Comparison of ENCODE assay signal across 15 mouse cellular contexts in genomic region chr9:116677142-116677541, GRCm38 (mm10).
DNase-seq lines count a peak whose midpoint lies in the region; ATAC-seq and TF ChIP-seq lines count a peak whose summit lies in the region.
"Had no signal": no experiment of that assay in that cellular context is flagged by ENCODE, and none has a peak within 500 bp of the region (broad histone marks: within the 10 kb centered on the region; RNA-seq: fewer than 3 reads in every experiment).

No protein-coding gene starts in this region.

- no peaks in the 10 kb centered on the region for H3K27me3 ChIP-seq in heart, embryonic 10.5 days (ENCODE audit: insufficient read depth, poor library complexity, severe bottlenecking)
- H3K27me3 ChIP-seq in heart, embryonic 12.5 days (replicated peaks): no peaks in the 10 kb centered on the region
- no peaks in the 10 kb centered on the region for H3K27me3 ChIP-seq in lung, postnatal 0 days (replicated peaks; ENCODE audit: insufficient read depth, low read length)
- no peaks in the 10 kb centered on the region for H3K27me3 ChIP-seq in intestine, postnatal 0 days (replicated peaks; ENCODE audit: control insufficient read depth, insufficient read depth, low read length)
- H3K27me3 ChIP-seq in midbrain, embryonic 10.5 days (ENCODE audit: low read depth, poor library complexity, severe bottlenecking): no peaks in the 10 kb centered on the region
- H3K27me3 ChIP-seq: forebrain, embryonic 13.5 days; liver, embryonic 15.5 days had no signal

- no peak for ATAC-seq in heart, embryonic 12.5 days (ENCODE audit: insufficient number of reproducible peaks, low FRiP score)
- ATAC-seq in lung, postnatal 0 days: peak; percentile 58
- no peak for ATAC-seq in intestine, postnatal 0 days
- ATAC-seq: CD4-positive, CD25-positive, alpha-beta regulatory T cell, adult 4 months; forebrain, embryonic 13.5 days; hindbrain, postnatal 0 days had no signal

- 0 out of 2 replicates have a peak, but pooled peaks cover 3% of the 10 kb centered on the region for H3K36me3 ChIP-seq in heart, embryonic 10.5 days
- no peaks in the 10 kb centered on the region for H3K36me3 ChIP-seq in heart, embryonic 12.5 days
- 0 out of 2 replicates have a peak, but pooled peaks cover 4% of the 10 kb centered on the region for H3K36me3 ChIP-seq in lung, postnatal 0 days (ENCODE audit: insufficient read depth, low read length)
- H3K36me3 ChIP-seq in intestine, postnatal 0 days (ENCODE audit: control insufficient read depth, insufficient read depth): no peaks in the 10 kb centered on the region
- H3K36me3 ChIP-seq in midbrain, embryonic 10.5 days: no peaks in the 10 kb centered on the region
- H3K36me3 ChIP-seq: liver, embryonic 15.5 days had no signal

- DNase-seq in heart, embryonic 10.5 days (ENCODE audit: low spot score): no peak
- no peak for DNase-seq in lung, postnatal 0 days (ENCODE audit: low spot score)
- DNase-seq in lung, postnatal 25 days (ENCODE audit: low spot score): no peak
- no peak for DNase-seq in adrenal gland, postnatal 14 days
- no peak for DNase-seq in cerebellum, adult 11 months
- no peak for DNase-seq in midbrain, embryonic 10.5 days (ENCODE audit: low spot score)
- DNase-seq: cerebellum, adult 9-11 months; right cerebral cortex, postnatal 14 days had no signal

- no peak for TF ChIP-seq CTCF in lung, postnatal 0 days (IDR thresholded peaks at IDR 0.05)
- no peak for TF ChIP-seq CTCF in intestine, postnatal 0 days (IDR thresholded peaks at IDR 0.05; ENCODE audit: low read depth)

- H3K9me3 ChIP-seq in heart, embryonic 10.5 days: no peaks in the 10 kb centered on the region
- no peaks in the 10 kb centered on the region for H3K9me3 ChIP-seq in heart, embryonic 12.5 days (replicated peaks)
- no peaks in the 10 kb centered on the region for H3K9me3 ChIP-seq in lung, postnatal 0 days (ENCODE audit: low read length)
- no peaks in the 10 kb centered on the region for H3K9me3 ChIP-seq in intestine, postnatal 0 days (ENCODE audit: control insufficient read depth)
- no peaks in the 10 kb centered on the region for H3K9me3 ChIP-seq in midbrain, embryonic 10.5 days (replicated peaks)
- H3K9me3 ChIP-seq: forebrain, embryonic 13.5 days; liver, embryonic 15.5 days had no signal

- WGBS in heart, embryonic 10.5 days: 54% methylated on average over 4 of the region's 4 CpGs
- WGBS in heart, embryonic 12.5 days: 52% methylated on average over 4 of the region's 4 CpGs
- WGBS in lung, postnatal 0 days: 46% methylated on average over 4 of the region's 4 CpGs
- 54% methylated on average over 4 of the region's 4 CpGs for WGBS in intestine, postnatal 0 days
- 82% methylated on average over 4 of the region's 4 CpGs for WGBS in midbrain, embryonic 10.5 days

- H3K4me1 ChIP-seq in heart, embryonic 10.5 days: peaks cover 16% of the 10 kb centered on the region
- peaks cover 29% of the 10 kb centered on the region for H3K4me1 ChIP-seq in heart, embryonic 12.5 days (replicated peaks)
- H3K4me1 ChIP-seq in lung, postnatal 0 days (ENCODE audit: insufficient read depth, low read depth, low read length): no peaks in the 10 kb centered on the region
- H3K4me1 ChIP-seq in intestine, postnatal 0 days (replicated peaks; ENCODE audit: control insufficient read depth, insufficient read depth, low read length): no peaks in the 10 kb centered on the region
- no peaks in the 10 kb centered on the region for H3K4me1 ChIP-seq in midbrain, embryonic 10.5 days
- H3K4me1 ChIP-seq: forebrain, embryonic 13.5 days; liver, embryonic 15.5 days had no signal

- H3K27ac ChIP-seq in heart, embryonic 10.5 days: 0 out of 2 replicates have a peak overlapping the region, but pooled peaks have one; percentile 16
- H3K27ac ChIP-seq in heart, embryonic 12.5 days (ENCODE audit: poor library complexity, severe bottlenecking): no peak overlapping the region
- no peak overlapping the region for H3K27ac ChIP-seq in lung, postnatal 0 days (ENCODE audit: low read length)
- H3K27ac ChIP-seq in intestine, postnatal 0 days (ENCODE audit: low read depth, low read length): 0 out of 2 replicates have a peak overlapping the region, but pooled peaks have one; percentile 21
- no peak overlapping the region for H3K27ac ChIP-seq in midbrain, embryonic 10.5 days (replicated peaks)
- H3K27ac ChIP-seq: forebrain, embryonic 13.5 days; hindbrain, postnatal 0 days; liver, embryonic 15.5 days had no signal

- no peak for TF ChIP-seq EP300 in lung, postnatal 0 days (IDR thresholded peaks at IDR 0.05)

- H3K4me3 ChIP-seq in heart, embryonic 10.5 days: no peak overlapping the region
- no peak overlapping the region for H3K4me3 ChIP-seq in heart, embryonic 12.5 days
- no peak overlapping the region for H3K4me3 ChIP-seq in lung, postnatal 0 days (ENCODE audit: low read depth, low read length)
- H3K4me3 ChIP-seq in intestine, postnatal 0 days (ENCODE audit: low read depth, low read length): no peak overlapping the region
- H3K4me3 ChIP-seq in midbrain, embryonic 10.5 days: no peak overlapping the region
- H3K4me3 ChIP-seq: forebrain, embryonic 13.5 days; liver, embryonic 15.5 days; myocyte had no signal

- no peak overlapping the region for H3K4me2 ChIP-seq in heart, embryonic 12.5 days
- H3K4me2 ChIP-seq in lung, postnatal 0 days (replicated peaks; ENCODE audit: low read depth, low read length): no peak overlapping the region
- H3K4me2 ChIP-seq in intestine, postnatal 0 days (replicated peaks; ENCODE audit: low read depth): no peak overlapping the region
- H3K4me2 ChIP-seq: forebrain, embryonic 13.5 days; liver, embryonic 15.5 days had no signal

- no peak overlapping the region for H3K9ac ChIP-seq in heart, embryonic 12.5 days
- no peak overlapping the region for H3K9ac ChIP-seq in lung, postnatal 0 days (replicated peaks; ENCODE audit: low read depth)
- H3K9ac ChIP-seq in intestine, postnatal 0 days (ENCODE audit: low read depth, low read length): no peak overlapping the region
- H3K9ac ChIP-seq: forebrain, embryonic 13.5 days; liver, embryonic 15.5 days had no signal

Comparison
In these comparisons a context has a peak if more than half of its experiments do, and no peak if none do; other contexts are left out.
1. H3K27ac ChIP-seq: peak in heart, embryonic 10.5 days (single experiment) and intestine, postnatal 0 days (single experiment); none in heart, embryonic 12.5 days (single experiment), lung, postnatal 0 days (single experiment) and midbrain, embryonic 10.5 days (single experiment).